Mouse (Mus musculus) T-helper 2 cell (primary cell): ENCODE data around the gene Ces1g.

Source experiments
- in situ Hi-C: fragments of 300-600 bp; cut with MboI, MseI; formaldehyde crosslinking; loops from one replicate; pipeline ENCODE4 v1.15.1; 2025; ENCODE audit warnings: high pct_unique_total_duplicates

Gene Ces1g

GRCm38 (mm10) chr8:93337207-93337606, at the start of gene Ces1g:
Ces1g (minus strand) TSS chr8:93337308.
- in situ Hi-C loops = no loop called here

- in situ Hi-C loops = no loop called here
These were observed 42.5 kb upstream of the Ces1g start, which contains the start of gene Ces1h for GRCm38 (mm10) chr8:93379625-93380024. Ces1h (minus strand) TSS chr8:93379725.

GRCm38 (mm10) chr8:93369481-93369880, 32.4 kb upstream of the Ces1g start:
- in situ Hi-C loops = no loop called here

- in situ Hi-C loops = no loop called here
These were observed 23.0 kb upstream of the Ces1g start for GRCm38 (mm10) chr8:93360113-93360512.

- in situ Hi-C loops = no loop called here
These were observed 2.4 kb upstream of the Ces1g start for GRCm38 (mm10) chr8:93339531-93339930.

- in situ Hi-C loops = no loop called here
These were observed 4.4 kb downstream of the Ces1g start for GRCm38 (mm10) chr8:93332703-93333102.

GRCm38 (mm10) chr8:93331151-93331550, 6.0 kb downstream of the Ces1g start:
- in situ Hi-C loops = no loop called here

- in situ Hi-C loops = no loop called here
These were observed 12.0 kb downstream of the Ces1g start for GRCm38 (mm10) chr8:93325123-93325522.

GRCm38 (mm10) chr8:93317031-93317430, 20.1 kb downstream of the Ces1g start:
- in situ Hi-C loops = no loop called here

GRCm38 (mm10) chr8:93315557-93315956, 21.6 kb downstream of the Ces1g start:
- in situ Hi-C loops = no loop called here

- in situ Hi-C loops = no loop called here
These were observed 53.2 kb downstream of the Ces1g start for GRCm38 (mm10) chr8:93283896-93284295.

GRCm38 (mm10) chr8:93282349-93282748, 54.8 kb downstream of the Ces1g start:
- in situ Hi-C loops = no loop called here

- in situ Hi-C loops = no loop called here
These were observed 57.6 kb downstream of the Ces1g start, which contains the start of gene Ces1f for GRCm38 (mm10) chr8:93279556-93279955. Ces1f (minus strand) TSS chr8:93279747.

GRCm38 (mm10) chr8:93278176-93278805, 58.8 kb downstream of the Ces1g start:
- in situ Hi-C loops = no loop called here

- in situ Hi-C loops = no loop called here
These were observed 62.5 kb downstream of the Ces1g start for GRCm38 (mm10) chr8:93274609-93275008.

- in situ Hi-C loops = no loop called here
These were observed 63.8 kb downstream of the Ces1g start for GRCm38 (mm10) chr8:93273321-93273720.

- in situ Hi-C loops = no loop called here
These were observed 64.4 kb downstream of the Ces1g start for GRCm38 (mm10) chr8:93272686-93273085.

GRCm38 (mm10) chr8:93261436-93261835, 75.7 kb downstream of the Ces1g start:
- in situ Hi-C loops = no loop called here

GRCm38 (mm10) chr8:93252400-93252925, 84.6 kb downstream of the Ces1g start:
- in situ Hi-C loops = no loop called here
